Mouse (Mus musculus): ENCODE measurements around the gene Cep128. TPM values are rescaled to one million over a fixed set of nuclear protein-coding genes. Genes with fewer than 3 reads are reported as not detected.

Cep128 gene
- total and polyA plus RNA-seq, 3 experiments = 8.9 to 16.1 (median 13.5) TPM

- Histone ChIP-seq H3K27ac (ENCODE audit: insufficient read depth, low read depth) (no peak overlapping the region), H3K9me3 (replicated peaks; ENCODE audit: low read length) (no peaks in the 10 kb centered on the region), H3K27me3 (replicated peaks) (no peaks in the 10 kb centered on the region), H3K9ac (ENCODE audit: insufficient read depth, low read depth) (no peak overlapping the region), H3K4me2 (ENCODE audit: insufficient read depth, low read depth, poor library complexity, severe bottlenecking) (no peak overlapping the region), H3K4me1 (ENCODE audit: control insufficient read depth in 1 of 2, insufficient read depth in 2 of 2) (peaks cover 0 to 13% of the 10 kb centered on the region in 2 experiments; a peak in 2 of 4 replicates), H3K4me3 (replicated peaks in 1 of 3; ENCODE audit: low read depth in 2 of 3, low read length in 2 of 3, poor library complexity in 1 of 3) (no peak overlapping the region), H3K79me2 (replicated peaks; ENCODE audit: control insufficient read depth, extremely low read depth, insufficient read depth, poor library complexity, severe bottlenecking) (no peaks in the 10 kb centered on the region), H3K36me3 (replicated peaks in 1 of 2; ENCODE audit: control insufficient read depth in 1 of 2, insufficient read depth in 1 of 2, low read length in 1 of 2) (peaks cover 8 to 22% of the 10 kb centered on the region in 2 experiments)
- in situ Hi-C loops (cut with MboI; ENCODE audit: low pct_ligation_motif_present, low pct_unique_long_range_greater_than_20kb, low sequenced_read_pairs) (no loop called here), dilution Hi-C loops (cut with MboI; ENCODE audit: extremely low pct_ligation_motif_present, extremely low pct_unique_long_range_greater_than_20kb, low sequenced_read_pairs) (no loop called here)
- no peak for DNase-seq (ENCODE audit: extremely low read depth)
- TF ChIP-seq MAZ (IDR thresholded peaks at IDR 0.05; ENCODE audit: low read depth, low read length) = no peak
- TF ChIP-seq RCOR1 (conservative IDR thresholded peaks at IDR 0.05; ENCODE audit: low read depth, low read length) = no peak
These were observed 115.2 kb downstream of the Cep128 start for GRCm38 (mm10) chr12:91268974-91269373.

DNA sequence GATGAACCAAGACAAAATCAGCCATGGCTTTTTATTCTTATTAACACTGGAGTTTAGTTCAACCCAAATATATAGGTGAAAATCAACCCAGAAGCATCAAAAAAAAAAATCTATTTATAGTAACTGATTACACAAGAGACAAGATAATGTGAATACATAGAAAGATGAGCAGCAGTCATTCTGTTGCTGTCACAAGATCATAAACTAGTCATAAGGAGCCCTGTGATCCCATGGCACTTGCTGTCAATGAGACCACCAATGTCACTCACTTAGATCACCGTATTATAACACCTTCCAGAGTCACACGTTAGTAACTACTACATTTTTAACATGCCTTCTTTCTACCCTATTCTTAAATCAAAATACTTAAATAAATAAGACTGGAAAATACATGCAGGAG lies 118.2 kb downstream of the Cep128 start:
- H3K9me3 ChIP-seq (replicated peaks; ENCODE audit: low read length) = no peaks in the 10 kb centered on the region
- TF ChIP-seq CHD1 (IDR thresholded peaks at IDR 0.05; ENCODE audit: low read depth, low read length) (no peak), BHLHE40 (IDR thresholded peaks at IDR 0.05; ENCODE audit: low read depth, low read length) (no peak), IRF4 (IDR thresholded peaks at IDR 0.05; ENCODE audit: low read depth, low read length) (no peak), ELF1 (IDR thresholded peaks at IDR 0.05; ENCODE audit: low read depth, low read length) (no peak), MYC (IDR thresholded peaks at IDR 0.05; ENCODE audit: low read depth, low read length) (no peak), UBTF (IDR thresholded peaks at IDR 0.05; ENCODE audit: low read depth, low read length) (no peak), MAFK (IDR thresholded peaks at IDR 0.05; ENCODE audit: insufficient replicate concordance, low read length) (no peak), ZKSCAN1 (IDR thresholded peaks at IDR 0.05; ENCODE audit: borderline replicate concordance, low read depth, low read length) (no peak), CHD2 (IDR thresholded peaks at IDR 0.05; ENCODE audit: low read length) (no peak), SIN3A (IDR thresholded peaks at IDR 0.05; ENCODE audit: low read length) (no peak), JUN (IDR thresholded peaks at IDR 0.05; ENCODE audit: insufficient read depth, low read depth, low read length) (no peak), POLR2A (IDR thresholded peaks at IDR 0.05; ENCODE audit: low read depth, low read length) (no peak), PAX5 (IDR thresholded peaks at IDR 0.05; ENCODE audit: low read length) (no peak), USF1 (IDR thresholded peaks at IDR 0.05; ENCODE audit: low read depth, low read length) (no peak), TBP (conservative IDR thresholded peaks at IDR 0.05; ENCODE audit: low read depth, low read length) (no peak), NRF1 (IDR thresholded peaks at IDR 0.05; ENCODE audit: low read depth, low read length) (no peak), ETS1 (conservative IDR thresholded peaks at IDR 0.05; ENCODE audit: low read depth, low read length) (no peak), JUND (conservative IDR thresholded peaks at IDR 0.05; ENCODE audit: low read depth, low read length) (no peak), MAX (IDR thresholded peaks at IDR 0.05; ENCODE audit: low read length) (no peak)
- no peak overlapping the region for H3K27ac ChIP-seq (ENCODE audit: insufficient read depth, low read depth)
- DNase-seq (ENCODE audit: extremely low read depth) = no peak
- in situ Hi-C loops (cut with MboI; ENCODE audit: low pct_ligation_motif_present, low pct_unique_long_range_greater_than_20kb, low sequenced_read_pairs) (no loop called here), dilution Hi-C loops (cut with MboI; ENCODE audit: extremely low pct_ligation_motif_present, extremely low pct_unique_long_range_greater_than_20kb, low sequenced_read_pairs) (no loop called here)
- H3K4me3 ChIP-seq (replicated peaks in 1 of 3; ENCODE audit: low read depth in 2 of 3, low read length in 2 of 3, poor library complexity in 1 of 3) = no peak overlapping the region
- no peaks in the 10 kb centered on the region for H3K27me3 ChIP-seq (replicated peaks)
- peaks cover 4 to 18% of the 10 kb centered on the region in 2 experiments for H3K36me3 ChIP-seq (replicated peaks in 1 of 2; ENCODE audit: control insufficient read depth in 1 of 2, insufficient read depth in 1 of 2, low read length in 1 of 2)
- H3K4me1 ChIP-seq (ENCODE audit: control insufficient read depth in 1 of 2, insufficient read depth in 2 of 2) = peaks cover 0 to 13% of the 10 kb centered on the region in 2 experiments; a peak in 2 of 4 replicates
- no peak overlapping the region for H3K9ac ChIP-seq (ENCODE audit: insufficient read depth, low read depth)
- H3K79me2 ChIP-seq (replicated peaks; ENCODE audit: control insufficient read depth, extremely low read depth, insufficient read depth, poor library complexity, severe bottlenecking) = no peaks in the 10 kb centered on the region
- no peak overlapping the region for H3K4me2 ChIP-seq (ENCODE audit: insufficient read depth, low read depth, poor library complexity, severe bottlenecking)
